Comparison of ENCODE assay signal across 8 mouse cellular contexts in genomic region chrX:93831561-93832336, GRCm38 (mm10). TPM values are rescaled to one million over a fixed set of nuclear protein-coding genes. Genes with fewer than 3 reads are reported as not detected.
DNase-seq lines count a peak whose midpoint lies in the region; ATAC-seq lines count a peak whose summit lies in the region.

Gene Pdk3, minus strand, starts transcription at chrX:93832201.

- H3K9ac ChIP-seq in hindbrain, embryonic 14.5 days = peak within 1 kb of the TSS; percentile 70

- H3K4me3 ChIP-seq in hindbrain, embryonic 14.5 days (replicated peaks; ENCODE audit: low read length) = peak within 1 kb of the TSS; percentile 63

- no peaks in the 10 kb centered on the region for H3K27me3 ChIP-seq in hindbrain, embryonic 14.5 days (ENCODE audit: control insufficient read depth, insufficient read depth, low read length)

- peak; percentile 99 for ATAC-seq in hindbrain, embryonic 14.5 days (ENCODE audit: low FRiP score)

- 0 out of 2 replicates have a peak, but pooled peaks cover 7% of the 10 kb centered on the region for H3K4me1 ChIP-seq in hindbrain, embryonic 14.5 days (replicated peaks; ENCODE audit: control insufficient read depth, insufficient read depth, low read length)

- WGBS in hindbrain, embryonic 14.5 days = 24% methylated on average over 63 of the region's 68 CpGs

- DNase-seq in R1 (ENCODE audit: low read depth, low spot score) = peak; percentile 91
- peak; percentile 85 to 89 for DNase-seq in cerebellum, postnatal 25 days
- DNase-seq in frontal cortex, postnatal 25 days (ENCODE audit: low spot score in 2 of 2) = peak; percentile 47 to 58
- peak; percentile 82 for DNase-seq in hindbrain, embryonic 14.5 days (ENCODE audit: low spot score)
- DNase-seq in left cerebral cortex, adult 11 months (ENCODE audit: low spot score) = peak; percentile 74
- peak; percentile 81 to 92 for DNase-seq in lung, postnatal 4 days
- peak; percentile 68 for DNase-seq in retina, postnatal 7 days (ENCODE audit: low read depth, low spot score)
- DNase-seq in urinary bladder, adult 2 months (ENCODE audit: low spot score) = peak; percentile 61

- peak within 1 kb of the TSS; percentile 65 for H3K4me2 ChIP-seq in hindbrain, embryonic 14.5 days (replicated peaks)

- H3K9me3 ChIP-seq in hindbrain, embryonic 14.5 days (ENCODE audit: control insufficient read depth, low read length) = no peaks in the 10 kb centered on the region

- H3K36me3 ChIP-seq in hindbrain, embryonic 14.5 days (replicated peaks; ENCODE audit: control insufficient read depth, insufficient read depth) = no peaks in the 10 kb centered on the region

- H3K27ac ChIP-seq in hindbrain, embryonic 14.5 days = peak within 1 kb of the TSS; percentile 71

RNA-seq across cellular contexts. Expression of gene Pdk3, which starts in this region (rescaled TPM):
- polyA plus RNA-seq in hindbrain, embryonic 14.5 days (2014; fragmentation: Nextera tagmentation; extraction: Ambion mirVana) = 25.6 and 27.8 TPM in 2 replicates
- polyA plus RNA-seq in urinary bladder, adult 2 months (2012; rRNA removed) = 26.9 and 30.5 TPM in 2 replicates

Comparison
In these comparisons a context has a peak if more than half of its experiments do, and no peak if none do; other contexts are left out.
1. Peak in every context shown above with its lines: DNase-seq, ATAC-seq, H3K4me3 ChIP-seq and H3K27ac ChIP-seq.